Mouse (Mus musculus): ENCODE measurements at regions not wholly inside any gene's neighbourhood (a gene's known extent, or its start where the extent isn't known, plus 50 kb on each side); places are given as distances from the start of the nearest gene placed in this dataset.

GRCm38 (mm10) chr15:36708471-36708870, 299.1 kb downstream of the Zfp706 start:
- TF ChIP-seq CTCF (IDR thresholded peaks at IDR 0.05; ENCODE audit: extremely low read depth, insufficient read depth, low read length) = peak; percentile 93
- no peak for TF ChIP-seq POLR2A (IDR thresholded peaks at IDR 0.05; ENCODE audit: extremely low read depth, insufficient read depth, low read length)
